Mouse (Mus musculus) liver, embryonic 11.5 days (tissue): ENCODE measurements around the gene Zranb1. TPM values are rescaled to one million over a fixed set of nuclear protein-coding genes. Genes with fewer than 3 reads are reported as not detected.

Source experiments
- ATAC-seq: fragments of 200-750 bp; cut with Nextera tagmentation; replicated peaks from 2 replicates; pipeline ENCODE4 v1.8.0; 2017; ENCODE audit warnings: moderate number of reproducible peaks, mild to moderate bottlenecking, moderate TSS enrichment, moderate library complexity; ENCODE audit not compliant: low FRiP score
- DNase-seq: peaks from one replicate; pipeline ENCODE4 v3.0.0-alpha.2; 2017; ENCODE audit warnings: low spot score
- H3K27ac ChIP-seq: fragments of 300-500 bp; sonication (generic); 2 replicates; pipeline ENCODE4 v1.5.1; 2014; ENCODE audit warnings: mild to moderate bottlenecking, low read depth, low read length, control low read depth
- H3K27me3 ChIP-seq: fragments of 300-500 bp; sonication (generic); replicated peaks from 2 replicates; pipeline ENCODE4 v1.6.1; 2014; ENCODE audit warnings: low read length, mixed read lengths; ENCODE audit not compliant: control insufficient read depth, insufficient read depth
- H3K36me3 ChIP-seq: fragments of 300-500 bp; sonication (generic); 2 replicates; pipeline ENCODE4 v1.6.1; 2014; ENCODE audit warnings: mild to moderate bottlenecking, low read length, moderate library complexity, mixed read lengths; ENCODE audit not compliant: control insufficient read depth, insufficient read depth
- H3K4me1 ChIP-seq: fragments of 300-500 bp; sonication (generic); replicated peaks from 2 replicates; pipeline ENCODE4 v1.6.1; 2014; ENCODE audit warnings: low read length, mixed read lengths; ENCODE audit not compliant: control insufficient read depth, insufficient read depth
- H3K4me2 ChIP-seq: fragments of 300-500 bp; sonication (generic); 2 replicates; pipeline ENCODE4 v1.6.1; 2014; ENCODE audit warnings: mild to moderate bottlenecking, control low read depth, moderate library complexity
- H3K4me3 ChIP-seq: fragments of 300-500 bp; sonication (generic); 2 replicates; pipeline ENCODE4 v1.5.1; 2014; ENCODE audit warnings: low read depth, low read length, control low read depth
- H3K9ac ChIP-seq: fragments of 300-500 bp; sonication (generic); 2 replicates; pipeline ENCODE4 v1.6.1; 2014; ENCODE audit warnings: low read depth, low read length, control low read depth
- H3K9me3 ChIP-seq: fragments of 300-500 bp; sonication (generic); 2 replicates; pipeline ENCODE4 v1.6.1; 2016; ENCODE audit warnings: low read length, inconsistent platforms, mixed read lengths; ENCODE audit not compliant: control insufficient read depth
- WGBS: fragments of 180-500 bp; shearing (Covaris S2); extraction: QIAGEN DNeasy Blood & Tissue Kit; methylation state at CpG from one replicate; pipeline ENCODE4 v1.1.7; 2014; 5-methylcytosine and 5-hydroxymethylcytosine counted together
- polyA plus RNA-seq: library from polyadenylated mRNA; unstranded; fragments of >200 nt; fragmentation: Nextera tagmentation; extraction: Ambion mirVana; gene quantifications from 2 replicates; pipeline ENCODE4 v1.2.1, GENCODE M21; 2014

Gene Zranb1
- 9.6 and 10.9 TPM in 2 replicates for polyA plus RNA-seq

DNA sequence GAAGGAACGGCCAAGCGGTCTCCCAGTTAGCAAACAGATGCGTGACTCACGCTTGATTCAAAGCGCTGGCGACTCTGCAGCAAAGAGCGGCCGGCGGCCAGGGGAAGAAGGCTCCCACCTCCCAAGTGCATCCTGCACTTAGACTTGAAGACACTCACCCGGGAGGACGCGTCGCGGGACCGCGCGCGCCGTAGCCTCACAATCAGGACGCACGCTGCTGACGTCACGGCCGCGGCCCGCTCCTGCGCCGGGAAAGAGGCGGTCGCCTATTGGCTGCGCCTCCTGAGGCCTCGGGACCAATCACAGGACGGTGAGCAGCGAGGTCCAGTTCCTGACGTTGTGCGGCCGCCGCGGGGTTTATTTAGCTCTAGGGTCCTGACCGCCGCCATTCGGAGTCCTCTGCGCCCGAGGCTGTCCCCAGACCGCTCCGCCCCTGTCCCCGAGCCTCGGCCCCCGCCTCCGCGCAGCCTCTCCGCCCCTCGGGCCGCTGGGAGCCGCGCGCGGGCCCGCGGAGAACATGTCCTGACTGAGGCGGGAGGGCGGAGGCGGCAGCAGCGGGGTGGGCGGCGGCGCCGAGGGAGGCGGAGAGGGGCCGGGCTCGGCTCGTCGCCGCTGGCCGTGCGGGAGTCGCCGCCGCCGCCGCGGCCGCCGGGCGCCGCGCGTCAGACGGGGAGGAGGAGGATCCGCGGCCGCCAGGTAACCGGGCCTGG is at the start of gene Zranb1:
Gene Zranb1 (plus strand): TSS at position 293 of the 710 bp plus-strand sequence.
- Histone ChIP-seq H3K9ac (peak within 1 kb of the TSS; percentile 97), H3K9me3 (no peaks in the 10 kb centered on the region), H3K27me3 (no peaks in the 10 kb centered on the region), H3K4me1 (peaks cover 7% of the 10 kb centered on the region), H3K27ac (peak within 1 kb of the TSS; percentile 99), H3K4me2 (peak within 1 kb of the TSS; percentile 83), H3K4me3 (peak within 1 kb of the TSS; percentile 98), H3K36me3 (no peaks in the 10 kb centered on the region)
- ATAC-seq (peak; percentile 99), DNase-seq (peak; percentile 99)
- under 1% methylated on average over 89 of the region's 93 CpGs for WGBS

- no peak overlapping the region for H3K4me2 ChIP-seq
- H3K4me1 ChIP-seq = no peaks in the 10 kb centered on the region
- no peak overlapping the region for H3K4me3 ChIP-seq
- H3K9me3 ChIP-seq = no peaks in the 10 kb centered on the region
- no peak overlapping the region for H3K27ac ChIP-seq
- ATAC-seq = no peak
- no peak for DNase-seq
- H3K36me3 ChIP-seq = peaks cover 28% of the 10 kb centered on the region
- no peak overlapping the region for H3K9ac ChIP-seq
- 70% methylated on average over 2 of the region's 2 CpGs for WGBS
- no peaks in the 10 kb centered on the region for H3K27me3 ChIP-seq
Measured at GRCm38 (mm10) chr7:132882343-132882742, 48.6 kb upstream of the Zranb1 start.

- no peak for ATAC-seq
- Histone ChIP-seq H3K9ac (no peak overlapping the region), H3K9me3 (no peaks in the 10 kb centered on the region), H3K27me3 (no peaks in the 10 kb centered on the region), H3K4me3 (no peak overlapping the region), H3K27ac (no peak overlapping the region), H3K4me1 (0 out of 2 replicates have a peak, but pooled peaks cover 2% of the 10 kb centered on the region), H3K36me3 (peaks cover 20% of the 10 kb centered on the region), H3K4me2 (no peak overlapping the region)
- WGBS = 96% methylated on average over 7 of the region's 7 CpGs
- no peak for DNase-seq
Measured at GRCm38 (mm10) chr7:132884031-132884430, 46.9 kb upstream of the Zranb1 start.

- Histone ChIP-seq H3K36me3 (peaks cover 2% of the 10 kb centered on the region; the same call in 1 of the 2 replicates), H3K4me2 (no peak overlapping the region), H3K4me1 (0 out of 2 replicates have a peak, but pooled peaks cover 2% of the 10 kb centered on the region), H3K27ac (no peak overlapping the region), H3K4me3 (no peak overlapping the region), H3K27me3 (no peaks in the 10 kb centered on the region), H3K9me3 (no peaks in the 10 kb centered on the region), H3K9ac (no peak overlapping the region)
- DNase-seq (no peak), ATAC-seq (no peak)
- 72% methylated on average over 7 of the region's 7 CpGs for WGBS
Measured at GRCm38 (mm10) chr7:132887019-132887804, 43.7 kb upstream of the Zranb1 start.

DNA sequence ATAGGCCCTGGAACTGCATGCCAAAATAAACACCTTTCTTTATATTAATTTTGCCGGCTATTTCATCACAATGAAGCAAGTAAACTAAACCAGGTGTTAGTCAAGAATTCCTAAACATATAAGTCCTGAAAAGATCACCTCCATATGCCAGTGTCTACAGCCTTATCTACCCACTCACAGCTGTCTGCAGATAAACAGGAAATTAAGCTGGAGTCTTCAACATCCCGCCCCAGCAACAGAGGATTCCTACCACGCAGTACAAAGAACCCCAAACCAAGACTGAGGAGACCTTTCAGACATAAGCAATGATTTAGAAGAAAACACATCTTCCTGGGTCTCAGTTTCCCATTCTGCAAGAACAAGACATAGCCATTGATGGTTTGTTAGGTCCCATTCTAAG is 42.9 kb upstream of the Zranb1 start:
- DNase-seq (no peak), ATAC-seq (no peak)
- no peaks in the 10 kb centered on the region for H3K27me3 ChIP-seq
- 0 out of 2 replicates have a peak, but pooled peaks cover 2% of the 10 kb centered on the region for H3K4me1 ChIP-seq
- no peak overlapping the region for H3K4me2 ChIP-seq
- peaks cover 2% of the 10 kb centered on the region; the same call in 1 of the 2 replicates for H3K36me3 ChIP-seq
- H3K4me3 ChIP-seq = no peak overlapping the region
- no peak overlapping the region for H3K27ac ChIP-seq
- 44% methylated on average over 3 of the region's 3 CpGs for WGBS
- H3K9me3 ChIP-seq = no peaks in the 10 kb centered on the region
- H3K9ac ChIP-seq = no peak overlapping the region

- Histone ChIP-seq H3K9me3 (no peaks in the 10 kb centered on the region), H3K4me1 (0 out of 2 replicates have a peak, but pooled peaks cover 2% of the 10 kb centered on the region), H3K9ac (no peak overlapping the region), H3K36me3 (0 out of 2 replicates have a peak, but pooled peaks cover 2% of the 10 kb centered on the region), H3K4me3 (no peak overlapping the region), H3K4me2 (no peak overlapping the region), H3K27me3 (no peaks in the 10 kb centered on the region), H3K27ac (no peak overlapping the region)
- DNase-seq (no peak), ATAC-seq (no peak)
- WGBS = 47% methylated on average over 4 of the region's 4 CpGs
Measured at GRCm38 (mm10) chr7:132888518-132889249, 42.3 kb upstream of the Zranb1 start.

DNA sequence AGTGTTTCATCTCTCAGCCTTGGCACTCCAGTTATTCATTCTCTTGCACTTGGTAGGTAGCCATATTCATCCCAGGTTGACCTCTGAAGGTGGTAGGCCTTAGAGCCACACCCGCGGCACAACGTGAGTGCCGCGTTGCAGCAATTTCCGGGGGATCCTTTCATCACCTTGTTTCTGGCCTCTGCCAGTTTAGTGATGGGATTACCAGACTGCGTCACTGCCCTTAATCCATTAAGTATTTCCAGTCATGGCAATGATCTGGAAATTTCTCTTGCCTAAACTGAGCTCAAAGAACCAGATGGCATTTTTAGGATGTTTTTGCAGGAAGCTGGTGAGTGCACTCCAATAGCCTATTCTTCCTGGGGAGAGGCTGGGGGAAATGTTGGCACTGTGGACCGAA is 41.3 kb upstream of the Zranb1 start:
- H3K4me2 ChIP-seq = no peak overlapping the region

DNA sequence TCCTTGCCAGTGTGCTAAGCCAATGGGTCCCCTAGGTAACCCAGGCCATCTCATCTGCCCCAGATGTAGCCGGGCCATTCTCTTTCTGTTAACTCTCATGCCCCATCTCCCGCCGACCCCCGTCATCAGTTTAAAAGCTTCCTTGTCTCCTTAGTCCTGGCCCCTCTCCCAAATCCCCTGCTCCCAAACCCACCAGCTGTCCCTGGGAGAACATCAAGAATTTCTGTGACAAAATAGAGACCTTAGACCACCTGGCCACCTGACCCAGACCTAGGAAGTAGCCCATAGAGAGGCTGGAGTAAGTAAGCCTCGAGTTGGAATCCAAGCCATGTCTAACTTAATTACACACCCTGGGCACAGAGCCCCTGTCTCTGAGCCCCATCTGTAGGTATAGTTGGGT is 40.7 kb upstream of the Zranb1 start:
- H3K4me2 ChIP-seq = no peak overlapping the region
- no peaks in the 10 kb centered on the region for H3K27me3 ChIP-seq
- no peak overlapping the region for H3K9ac ChIP-seq
- no peak overlapping the region for H3K27ac ChIP-seq
- H3K4me3 ChIP-seq = no peak overlapping the region
- DNase-seq (no peak), ATAC-seq (no peak)
- H3K4me1 ChIP-seq = 0 out of 2 replicates have a peak, but pooled peaks cover 2% of the 10 kb centered on the region
- H3K9me3 ChIP-seq = no peaks in the 10 kb centered on the region
- 0 out of 2 replicates have a peak, but pooled peaks cover 2% of the 10 kb centered on the region for H3K36me3 ChIP-seq
- WGBS = 85% methylated on average over 5 of the region's 5 CpGs

More for the DNA sequence above, 41.3 kb upstream of the Zranb1 start:
- Histone ChIP-seq H3K4me1 (0 out of 2 replicates have a peak, but pooled peaks cover 2% of the 10 kb centered on the region), H3K36me3 (0 out of 2 replicates have a peak, but pooled peaks cover 2% of the 10 kb centered on the region), H3K27me3 (no peaks in the 10 kb centered on the region), H3K9ac (no peak overlapping the region), H3K9me3 (no peaks in the 10 kb centered on the region), H3K4me3 (no peak overlapping the region), H3K27ac (no peak overlapping the region)
- 91% methylated on average over 8 of the region's 8 CpGs for WGBS
- ATAC-seq (no peak), DNase-seq (no peak)
